Mouse (Mus musculus): Measurements from ENCODE around the gene Col4a4.

- TF ChIP-seq CTCF (IDR thresholded peaks at IDR 0.05; ENCODE audit: low read depth) (peak; percentile 70), EP300 (IDR thresholded peaks at IDR 0.05; ENCODE audit: low read depth) (no peak)
Observed at GRCm38 (mm10) chr1:82476256-82476655, 110.4 kb downstream of the Col4a4 start.

Measured in liver, embryonic 14.5 days (tissue).